Mouse (Mus musculus): ENCODE measurements at regions not wholly inside any gene's neighbourhood (a gene's known extent, or its start where the extent isn't known, plus 50 kb on each side); places are given as distances from the start of the nearest gene placed in this dataset.
A peak's percentile ranks its signal among the peaks of the same experiment; 100 is the strongest.

DNA sequence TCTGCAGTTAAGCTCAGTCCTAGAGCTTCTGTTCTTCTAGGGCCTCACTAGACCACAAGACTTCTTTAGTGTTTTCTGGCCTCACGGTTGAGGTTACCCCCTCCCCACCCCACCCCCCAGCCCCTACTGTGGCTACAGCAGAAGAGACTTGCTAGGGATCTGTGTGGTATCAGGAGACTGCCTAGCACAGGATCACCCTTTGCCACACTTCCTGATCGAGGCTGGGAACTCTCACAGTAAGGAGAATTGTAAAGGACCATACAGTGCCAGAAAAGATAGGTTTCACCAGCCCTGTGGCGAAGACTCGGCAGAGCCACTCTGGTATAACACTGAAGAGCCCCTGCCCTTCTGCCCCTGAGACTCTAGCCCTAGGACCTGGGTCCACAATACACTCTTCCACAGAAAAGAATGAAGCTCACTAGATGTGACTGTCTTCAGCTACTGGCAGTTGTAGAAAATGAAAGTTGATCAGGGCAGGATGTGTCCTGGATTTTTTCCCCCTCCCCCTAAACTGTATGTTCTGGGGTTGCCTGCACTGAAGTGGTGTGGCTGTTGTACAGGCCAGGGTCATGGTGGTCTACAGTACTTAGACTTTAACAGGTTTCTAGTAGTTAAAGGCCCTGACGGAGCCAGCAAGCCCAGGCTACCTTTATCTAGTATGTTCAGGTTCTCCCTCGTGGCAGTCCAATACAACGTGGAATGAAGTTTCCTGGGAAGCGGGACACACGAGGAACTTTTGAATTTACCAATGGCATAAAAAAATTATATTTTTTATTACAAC, 65.7 kb upstream of the Ppara start:
- no peak for DNase-seq
- TF ChIP-seq POLR2A (IDR thresholded peaks at IDR 0.05; ENCODE audit: control insufficient read depth, extremely low read depth, insufficient read depth, low read length, poor library complexity) (no peak), CTCF (IDR thresholded peaks at IDR 0.05; ENCODE audit: borderline replicate concordance, control insufficient read depth, extremely low read depth, insufficient read depth, low read length, poor library complexity) (no peak)
- WGBS = 40% methylated on average over 9 of the region's 9 CpGs
- Histone ChIP-seq H3K4me3 (ENCODE audit: control insufficient read depth, insufficient read depth, low read length) (no peak overlapping the region), H3K27me3 (ENCODE audit: control insufficient read depth, insufficient read depth, low read length) (no peaks in the 10 kb centered on the region), H3K27ac (ENCODE audit: control insufficient read depth, insufficient read depth, low read length) (peak overlapping the region; percentile 49), H3K36me3 (ENCODE audit: control insufficient read depth, insufficient read depth, low read length) (no peaks in the 10 kb centered on the region), H3K4me1 (replicated peaks; ENCODE audit: control insufficient read depth, insufficient read depth, low read length) (peaks cover 35% of the 10 kb centered on the region)

DNA sequence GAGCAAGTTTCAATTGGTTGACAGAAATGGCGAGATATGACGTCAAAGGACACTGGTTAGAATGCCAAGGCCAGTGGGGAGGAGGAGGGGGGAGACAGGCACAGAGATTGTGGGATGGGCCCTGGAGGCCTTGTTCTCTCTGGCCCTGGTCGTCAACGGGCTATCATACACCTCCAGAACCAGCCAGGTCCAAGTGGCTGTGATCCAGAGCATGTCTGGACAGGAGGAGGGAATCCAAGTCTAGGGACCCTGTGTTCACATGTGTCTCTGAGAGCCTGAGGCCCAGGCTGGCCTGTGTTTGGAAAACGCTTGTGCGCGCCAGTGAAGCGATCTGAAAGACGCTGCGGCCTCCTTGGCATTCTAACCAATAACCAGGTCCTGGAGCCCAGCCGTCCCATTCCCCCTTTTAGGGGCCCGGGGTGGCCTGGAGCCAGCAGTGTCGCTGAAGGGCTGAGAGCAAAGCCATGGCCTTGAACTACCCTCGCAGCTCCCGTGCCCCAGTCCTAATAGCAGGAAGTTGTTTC, 65.1 kb upstream of the Ppara start:
- Histone ChIP-seq H3K4me3 (ENCODE audit: control insufficient read depth, insufficient read depth, low read length) (peak overlapping the region; percentile 96), H3K27me3 (ENCODE audit: control insufficient read depth, insufficient read depth, low read length) (no peaks in the 10 kb centered on the region), H3K4me1 (replicated peaks; ENCODE audit: control insufficient read depth, insufficient read depth, low read length) (peaks cover 34% of the 10 kb centered on the region), H3K27ac (ENCODE audit: control insufficient read depth, insufficient read depth, low read length) (peak overlapping the region; percentile 1; the same call in 1 of the 2 replicates), H3K36me3 (ENCODE audit: control insufficient read depth, insufficient read depth, low read length) (no peaks in the 10 kb centered on the region)
- DNase-seq = no peak
- no peak for TF ChIP-seq CTCF (IDR thresholded peaks at IDR 0.05; ENCODE audit: borderline replicate concordance, control insufficient read depth, extremely low read depth, insufficient read depth, low read length, poor library complexity)
- no peak for TF ChIP-seq POLR2A (IDR thresholded peaks at IDR 0.05; ENCODE audit: control insufficient read depth, extremely low read depth, insufficient read depth, low read length, poor library complexity)
- WGBS = 28% methylated on average over 15 of the region's 15 CpGs

DNA sequence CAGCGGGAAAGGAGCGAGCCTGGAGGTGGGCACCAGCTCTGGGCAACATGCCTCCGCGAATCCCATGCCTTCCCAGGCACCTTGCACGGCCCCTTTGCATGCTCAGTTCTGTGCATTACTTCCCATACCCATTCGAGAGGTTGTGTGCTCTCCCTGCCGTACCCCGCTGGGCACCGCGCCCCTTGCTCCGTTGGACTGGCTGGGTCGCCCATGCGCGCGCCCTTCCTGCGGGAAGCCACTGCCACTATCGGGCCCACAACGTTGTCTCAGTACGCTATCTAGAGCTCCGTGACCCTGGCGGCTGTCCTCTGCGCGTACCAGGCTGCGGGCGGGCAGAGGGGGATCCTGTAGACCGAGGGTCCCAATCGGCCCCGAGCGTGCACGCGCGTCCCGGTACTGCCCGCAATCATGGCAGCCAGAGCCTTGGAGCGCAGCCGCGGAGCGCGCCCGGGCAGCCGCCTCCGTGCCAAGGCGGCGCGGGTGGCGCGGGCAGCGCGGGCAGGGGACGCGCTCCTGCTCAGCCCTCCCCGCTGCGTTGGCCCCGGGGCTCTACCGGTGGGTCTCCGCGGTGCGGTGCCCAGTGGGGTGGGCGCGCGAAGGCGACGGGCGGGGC, 64.5 kb upstream of the Ppara start:
- peak; percentile 57 for DNase-seq
- 1% methylated on average over 64 of the region's 64 CpGs for WGBS
- TF ChIP-seq CTCF (IDR thresholded peaks at IDR 0.05; ENCODE audit: borderline replicate concordance, control insufficient read depth, extremely low read depth, insufficient read depth, low read length, poor library complexity) = no peak
- 0 out of 2 replicates have a peak, but pooled peaks have one; percentile 19 for TF ChIP-seq POLR2A (IDR thresholded peaks at IDR 0.05; ENCODE audit: control insufficient read depth, extremely low read depth, insufficient read depth, low read length, poor library complexity)
- Histone ChIP-seq H3K4me1 (replicated peaks; ENCODE audit: control insufficient read depth, insufficient read depth, low read length) (peaks cover 34% of the 10 kb centered on the region), H3K4me3 (ENCODE audit: control insufficient read depth, insufficient read depth, low read length) (peak overlapping the region; percentile 96), H3K27ac (ENCODE audit: control insufficient read depth, insufficient read depth, low read length) (peak overlapping the region; percentile 1; the same call in 1 of the 2 replicates), H3K36me3 (ENCODE audit: control insufficient read depth, insufficient read depth, low read length) (no peaks in the 10 kb centered on the region; the same call in 1 of the 2 replicates), H3K27me3 (ENCODE audit: control insufficient read depth, insufficient read depth, low read length) (no peaks in the 10 kb centered on the region)

DNA sequence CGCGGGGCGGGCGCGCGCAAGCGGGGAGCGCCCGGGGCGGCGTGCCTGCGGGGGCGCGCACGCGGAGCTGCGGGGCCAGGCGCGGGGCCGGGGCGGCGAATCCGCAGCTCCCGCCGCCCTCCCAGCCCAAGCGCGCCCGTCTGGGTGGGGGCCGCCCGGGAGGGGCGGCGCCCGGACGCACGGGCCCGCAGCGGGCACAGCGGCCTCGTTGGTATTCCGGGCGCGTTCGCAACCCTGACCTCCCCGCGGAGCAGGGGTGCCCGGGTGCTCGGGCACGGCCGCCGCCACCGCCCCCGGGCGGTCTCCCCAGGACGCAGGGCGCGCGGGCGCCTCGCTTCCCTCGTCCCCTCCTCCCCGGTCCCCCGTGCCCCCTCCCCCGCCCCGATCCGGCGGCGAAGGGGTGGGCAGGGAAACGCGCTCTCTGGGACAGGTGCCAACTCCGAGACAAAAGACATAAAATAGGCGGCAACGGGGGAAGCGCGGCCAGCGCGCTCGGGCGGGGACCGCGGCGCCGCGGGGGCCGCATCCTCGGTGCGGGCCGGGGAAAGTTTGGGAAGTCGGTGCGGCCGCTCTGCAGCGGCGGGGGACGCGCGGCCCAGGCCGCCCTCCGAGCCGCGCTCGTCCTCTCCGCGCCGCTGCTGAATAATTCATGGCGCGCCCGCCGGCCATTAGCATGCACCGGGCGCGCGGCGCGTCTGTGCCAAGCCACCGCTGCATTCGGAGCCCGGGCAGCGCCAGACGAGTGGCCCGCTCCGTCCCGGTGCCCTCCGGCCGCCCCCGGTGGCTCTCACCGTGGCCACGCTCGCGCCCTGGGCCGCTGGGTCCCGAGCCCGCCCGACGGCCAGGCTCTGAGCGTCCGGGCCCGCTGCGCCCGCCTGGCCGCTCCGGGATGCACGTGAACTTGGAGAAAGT, 63.7 kb upstream of the Ppara start:
- H3K27me3 ChIP-seq (ENCODE audit: control insufficient read depth, insufficient read depth, low read length) = no peaks in the 10 kb centered on the region
- H3K36me3 ChIP-seq (ENCODE audit: control insufficient read depth, insufficient read depth, low read length) = no peaks in the 10 kb centered on the region; the same call in 1 of the 2 replicates
- WGBS = under 1% methylated on average over 128 of the region's 141 CpGs
- peaks cover 34% of the 10 kb centered on the region for H3K4me1 ChIP-seq (replicated peaks; ENCODE audit: control insufficient read depth, insufficient read depth, low read length)
- H3K27ac ChIP-seq (ENCODE audit: control insufficient read depth, insufficient read depth, low read length) = no peak overlapping the region
- H3K4me3 ChIP-seq (ENCODE audit: control insufficient read depth, insufficient read depth, low read length) = peak overlapping the region; percentile 96
- peak; percentile 66 for DNase-seq
- TF ChIP-seq CTCF (IDR thresholded peaks at IDR 0.05; ENCODE audit: borderline replicate concordance, control insufficient read depth, extremely low read depth, insufficient read depth, low read length, poor library complexity) (no peak), POLR2A (IDR thresholded peaks at IDR 0.05; ENCODE audit: control insufficient read depth, extremely low read depth, insufficient read depth, low read length, poor library complexity) (0 out of 2 replicates have a peak, but pooled peaks have one; percentile 24)

DNA sequence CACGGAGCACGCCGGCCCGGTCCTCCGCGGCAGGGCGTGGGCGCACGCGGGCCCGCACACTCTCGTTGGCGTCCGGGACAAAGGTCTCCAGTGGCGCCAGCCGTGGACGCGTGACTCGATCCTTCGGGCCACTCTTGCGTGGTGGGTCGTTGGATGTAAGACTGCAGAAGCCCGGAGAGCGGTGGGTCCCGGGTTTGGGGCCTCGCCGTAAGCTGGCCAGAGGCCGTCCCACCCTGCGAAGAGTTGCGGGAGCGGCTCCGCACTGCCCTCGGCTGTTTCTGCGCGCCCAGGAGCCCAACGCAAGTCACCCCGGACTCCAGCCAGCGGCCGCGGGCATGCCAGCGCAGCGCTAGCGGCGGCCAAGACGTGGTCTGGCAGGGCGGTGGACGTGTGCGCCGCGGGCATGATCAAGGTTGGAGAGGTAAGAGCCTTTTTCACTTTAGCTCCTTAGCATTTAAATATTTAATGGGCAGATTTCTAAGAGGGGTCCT, 63.0 kb upstream of the Ppara start:
- TF ChIP-seq POLR2A (IDR thresholded peaks at IDR 0.05; ENCODE audit: control insufficient read depth, extremely low read depth, insufficient read depth, low read length, poor library complexity) (no peak), CTCF (IDR thresholded peaks at IDR 0.05; ENCODE audit: borderline replicate concordance, control insufficient read depth, extremely low read depth, insufficient read depth, low read length, poor library complexity) (no peak)
- Histone ChIP-seq H3K36me3 (ENCODE audit: control insufficient read depth, insufficient read depth, low read length) (no peaks in the 10 kb centered on the region; the same call in 1 of the 2 replicates), H3K27ac (ENCODE audit: control insufficient read depth, insufficient read depth, low read length) (no peak overlapping the region), H3K4me1 (replicated peaks; ENCODE audit: control insufficient read depth, insufficient read depth, low read length) (peaks cover 30% of the 10 kb centered on the region), H3K27me3 (ENCODE audit: control insufficient read depth, insufficient read depth, low read length) (no peaks in the 10 kb centered on the region), H3K4me3 (ENCODE audit: control insufficient read depth, insufficient read depth, low read length) (peak overlapping the region; percentile 56)
- under 1% methylated on average over 50 of the region's 50 CpGs for WGBS
- peak; percentile 15 for DNase-seq
